Mouse (Mus musculus) adrenal gland, adult (tissue): ENCODE measurements around the gene Dapk2.

Experiments
- DNase-seq, 2 experiments: peaks; one replicate each; pipeline ENCODE4 v3.0.0; 2022 to 2023; ENCODE audit warnings: low spot score in 1 of 2; ENCODE audit not compliant: inconsistent age in 2 of 2

The Dapk2 gene

DNA sequence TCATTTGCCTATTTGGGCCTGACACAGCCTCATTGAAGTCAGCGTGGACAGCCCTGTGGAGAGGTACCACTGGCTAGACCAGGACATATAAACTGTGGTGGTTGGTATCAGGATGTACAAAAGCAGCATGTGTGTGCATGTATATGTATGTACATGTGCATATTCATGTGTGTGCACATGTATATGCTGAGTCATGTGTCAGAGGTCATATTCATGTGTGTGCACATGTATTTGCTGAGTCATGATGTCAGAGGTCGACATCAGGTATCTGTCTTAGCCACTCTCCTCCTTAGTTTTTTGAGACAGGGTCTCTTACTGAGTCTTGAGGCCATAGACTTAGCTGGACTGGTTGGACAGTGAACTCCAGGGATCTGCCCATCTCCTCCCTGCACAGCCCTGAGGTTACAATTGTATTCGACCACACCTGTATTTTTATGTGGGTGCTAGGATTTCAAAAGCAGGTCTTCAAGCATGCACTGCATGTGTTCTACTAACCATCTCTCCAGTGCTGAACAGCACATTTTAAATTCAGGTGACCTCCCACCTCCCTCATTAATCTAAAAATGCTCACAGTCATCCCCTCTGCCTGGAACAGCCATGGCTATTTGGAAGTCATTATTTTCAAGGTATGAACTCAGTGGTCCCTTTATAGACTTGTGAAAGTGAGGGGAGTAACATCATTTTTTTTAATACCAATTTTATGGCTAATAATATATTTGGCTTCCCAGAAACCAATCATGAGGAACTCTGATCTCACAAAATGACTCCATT lies 146.5 kb downstream of the Dapk2 start:
- DNase-seq = no peak

DNA sequence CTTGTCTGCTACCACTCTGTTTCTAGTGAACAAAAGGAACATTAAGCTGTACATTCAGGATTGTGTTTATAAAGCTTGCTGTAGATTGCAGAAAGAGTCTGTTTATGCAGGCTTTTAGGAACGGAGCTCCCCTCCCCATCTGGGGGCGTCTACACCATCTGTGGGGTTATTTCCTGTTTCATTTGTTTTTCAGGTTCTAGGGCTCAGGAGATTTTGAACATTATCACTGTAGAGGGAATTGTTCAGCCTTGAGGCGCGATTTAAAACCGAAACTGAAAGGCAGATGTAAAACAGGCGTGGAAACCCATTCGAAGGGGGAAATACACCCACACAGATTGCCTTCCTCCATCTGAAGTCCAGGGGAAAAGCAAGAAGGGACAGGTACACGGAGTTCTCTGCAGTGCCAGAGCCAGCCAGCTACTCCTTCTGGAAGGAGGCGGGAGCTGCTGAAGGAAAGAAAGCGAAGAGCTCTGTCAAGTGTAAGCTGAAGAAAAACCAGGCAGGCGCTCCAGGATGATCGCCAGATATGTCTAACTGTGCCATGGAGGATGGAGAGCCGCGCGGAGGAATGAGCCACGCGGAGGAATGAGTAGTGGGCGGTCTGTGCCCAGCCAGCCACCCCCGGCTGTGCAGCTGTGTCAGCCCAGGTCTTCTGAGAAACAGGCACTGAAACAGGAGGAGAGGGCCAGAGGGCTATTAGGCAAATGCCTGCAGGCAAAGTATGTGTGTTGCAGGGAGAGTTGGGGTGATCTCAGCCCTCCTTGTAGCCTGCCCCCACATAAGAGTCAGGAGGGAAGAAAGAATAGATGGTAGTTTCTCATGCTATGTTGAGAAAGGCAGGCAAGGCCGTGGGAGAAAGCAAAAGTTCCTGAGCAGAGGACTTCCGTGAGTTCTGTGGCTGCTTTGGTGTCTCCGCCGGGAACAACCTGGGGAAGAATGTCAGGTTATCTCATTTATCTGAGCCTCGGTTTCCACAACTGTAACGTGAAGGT lies 147.4 kb downstream of the Dapk2 start:
- peak; percentile 32 to 81 for DNase-seq

DNA sequence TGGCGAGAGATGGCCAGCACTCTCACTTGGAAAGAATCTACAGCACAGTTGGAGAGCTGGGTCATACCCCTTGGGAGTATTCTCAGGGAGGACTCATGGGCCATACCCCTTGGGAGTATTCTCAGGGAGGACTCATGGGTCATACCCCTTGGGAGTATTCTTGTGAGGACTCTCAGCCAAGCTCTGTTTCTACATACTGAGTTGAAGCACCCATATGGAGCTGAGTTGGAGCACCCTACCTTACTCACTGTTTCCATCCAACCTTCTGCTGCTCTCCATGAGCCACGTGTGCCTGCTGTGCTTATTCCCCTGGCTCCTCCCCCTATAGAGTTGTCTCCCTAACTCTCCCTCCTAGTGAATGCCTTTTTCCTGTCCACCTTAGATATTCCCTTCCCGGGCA lies 148.4 kb downstream of the Dapk2 start:
- no peak for DNase-seq

DNA sequence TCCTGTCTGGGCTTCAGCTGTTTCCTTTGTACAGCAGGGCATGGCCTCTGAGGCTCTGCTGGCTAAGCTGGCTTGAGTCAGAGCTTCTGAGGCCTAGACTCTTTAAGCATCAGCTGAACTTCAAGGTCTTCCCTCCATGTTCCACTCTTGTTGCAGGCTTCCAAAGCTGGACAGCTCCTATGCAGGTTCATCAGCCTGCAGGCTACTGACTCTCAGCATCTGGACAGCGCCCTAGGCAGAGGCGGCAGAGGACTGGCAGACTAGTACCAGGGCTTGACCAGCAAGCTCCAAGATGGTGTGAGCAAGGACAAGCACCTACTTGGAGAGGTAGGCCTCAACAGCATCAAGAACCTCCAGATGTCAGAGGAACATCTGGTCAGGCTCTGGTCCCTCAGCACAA lies 149.3 kb downstream of the Dapk2 start:
- peak; percentile 53 to 74 for DNase-seq

DNA sequence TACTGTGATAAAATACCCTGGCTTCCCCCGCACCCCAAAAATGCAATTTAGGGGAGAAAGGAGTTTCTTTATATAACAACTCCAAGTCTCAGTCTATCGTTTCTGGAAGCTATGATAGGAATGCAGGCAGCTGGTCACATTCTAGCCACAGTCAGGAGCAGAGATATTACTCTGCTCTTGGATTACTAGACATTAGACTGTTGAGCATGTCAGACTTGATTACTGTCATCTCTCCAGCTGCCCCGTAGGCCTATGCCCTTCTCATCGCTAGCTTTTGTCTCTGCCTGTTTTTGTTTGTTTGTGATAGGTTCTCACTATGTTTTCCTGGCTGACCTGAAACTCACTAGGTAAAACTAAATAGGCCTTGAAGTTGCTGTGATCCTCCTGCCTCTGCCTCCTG lies 150.7 kb downstream of the Dapk2 start:
- DNase-seq = no peak

DNA sequence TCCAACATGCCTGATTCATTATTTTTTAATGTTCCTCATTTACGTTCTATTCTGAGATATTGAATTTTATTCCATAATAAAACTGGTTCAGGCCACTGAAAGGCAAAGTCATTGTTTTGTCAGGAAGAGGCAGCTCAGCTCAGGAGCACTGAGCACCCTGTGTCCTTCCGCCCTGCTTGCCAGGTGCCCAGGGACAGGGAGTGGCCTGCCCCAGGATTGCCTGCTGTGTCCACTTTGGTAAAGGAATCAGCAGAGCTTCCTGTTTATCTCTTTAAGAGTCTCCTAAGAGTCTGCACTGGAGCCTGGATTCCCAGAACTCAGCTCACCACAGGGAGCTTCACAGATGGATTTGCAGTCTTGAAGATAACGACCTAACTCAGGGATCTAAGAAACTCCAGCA lies 153.4 kb downstream of the Dapk2 start:
- DNase-seq = peak; percentile 24 to 41

DNA sequence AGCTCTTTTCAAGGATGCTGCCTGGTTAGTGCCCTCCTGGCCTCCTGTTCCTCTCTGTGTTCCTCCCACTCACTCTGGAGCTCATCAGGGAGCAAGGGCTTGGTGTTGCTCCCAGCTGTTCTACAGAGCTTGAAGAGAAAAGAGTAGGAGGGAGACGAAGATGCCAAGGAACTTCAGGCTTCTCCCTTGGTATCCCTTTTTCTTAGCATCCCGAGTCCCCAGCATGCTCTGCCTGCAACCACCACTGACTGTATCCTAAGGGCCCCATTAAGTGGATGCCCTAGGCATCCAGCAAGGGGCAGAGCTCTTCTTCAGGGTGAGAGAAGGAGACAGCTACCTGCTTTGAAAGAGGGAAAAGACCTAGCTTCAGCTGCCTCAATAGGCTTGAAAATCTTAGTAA lies 158.6 kb downstream of the Dapk2 start:
- no peak for DNase-seq
